Mouse (Mus musculus) lung, postnatal 4 days (tissue): ENCODE measurements around the gene Ccl2.
A peak's percentile ranks its signal among the peaks of the same experiment; 100 is the strongest.

Experiments used
- DNase-seq, 2 experiments: peaks; one replicate each; pipeline ENCODE4 v3.0.0; 2021

The Ccl2 gene

DNA sequence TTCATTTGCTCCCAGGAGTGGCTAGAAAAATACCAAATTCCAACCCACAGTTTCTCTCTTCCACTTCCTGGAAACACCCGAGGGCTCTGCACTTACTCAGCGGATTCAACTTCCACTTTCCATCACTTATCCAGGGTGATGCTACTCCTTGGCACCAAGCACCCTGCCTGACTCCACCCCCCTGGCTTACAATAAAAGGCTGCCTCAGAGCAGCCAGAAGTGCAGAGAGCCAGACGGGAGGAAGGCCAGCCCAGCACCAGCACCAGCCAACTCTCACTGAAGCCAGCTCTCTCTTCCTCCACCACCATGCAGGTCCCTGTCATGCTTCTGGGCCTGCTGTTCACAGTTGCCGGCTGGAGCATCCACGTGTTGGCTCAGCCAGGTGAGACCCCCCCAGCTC lies at the start of gene Ccl2:
Gene Ccl2, plus strand, starts transcription at position 216 of the 400 bp plus-strand sequence.
- DNase-seq, result peak; percentile 66 to 82

DNA sequence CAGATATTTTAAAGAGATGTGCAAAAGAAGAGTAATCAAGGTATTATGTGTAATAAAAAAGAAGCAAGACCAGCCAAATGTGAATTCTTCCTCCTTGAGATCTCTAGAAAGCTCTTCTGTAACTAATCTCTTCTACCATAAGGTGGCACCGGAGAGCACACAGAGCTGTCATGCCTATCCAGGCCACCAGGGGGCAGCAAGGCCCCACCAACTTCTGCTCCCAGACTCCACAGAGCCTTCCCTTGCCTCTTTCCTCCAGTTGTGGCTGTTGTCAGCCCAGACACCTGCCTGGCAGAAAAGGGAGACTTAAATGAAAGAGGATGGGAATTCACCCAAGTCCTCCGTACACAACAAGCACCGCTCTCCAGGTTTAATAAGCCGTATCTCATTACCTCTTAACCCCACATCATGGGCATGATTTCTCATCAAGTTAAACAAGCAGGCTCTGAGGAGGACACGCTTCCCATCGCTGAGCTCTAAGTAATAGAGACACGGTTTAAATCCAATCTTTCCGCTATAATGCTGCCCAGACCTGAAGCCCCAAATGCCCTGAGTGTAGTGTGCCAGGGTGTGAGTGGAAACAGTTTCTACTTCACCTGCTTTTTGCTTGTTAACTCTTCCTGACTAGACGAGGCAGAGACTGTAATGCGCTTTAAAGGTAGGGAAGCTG lies 39.1 kb upstream of the Ccl2 start:
- DNase-seq, result peak; percentile 52 to 72

DNA sequence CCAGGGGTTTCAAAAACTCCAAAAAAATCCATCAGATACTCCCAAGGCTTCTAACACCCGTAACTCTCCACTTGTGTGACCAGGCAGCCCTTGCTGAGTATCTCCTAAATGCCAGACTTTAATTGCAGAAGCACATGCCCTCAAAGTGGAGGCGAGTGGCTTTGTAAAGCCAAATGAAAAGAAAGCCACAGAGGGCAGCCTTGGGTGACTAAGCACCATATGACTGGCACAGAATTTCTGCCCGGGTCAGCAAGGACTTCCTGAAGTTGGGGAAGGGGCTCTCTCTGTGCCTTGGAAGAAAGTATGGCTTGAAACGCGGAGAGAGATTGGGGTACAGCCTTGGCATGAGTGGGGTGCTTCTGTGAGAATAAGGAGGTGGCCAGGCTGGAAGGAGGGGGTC lies 38.3 kb upstream of the Ccl2 start:
- no peak for DNase-seq

DNA sequence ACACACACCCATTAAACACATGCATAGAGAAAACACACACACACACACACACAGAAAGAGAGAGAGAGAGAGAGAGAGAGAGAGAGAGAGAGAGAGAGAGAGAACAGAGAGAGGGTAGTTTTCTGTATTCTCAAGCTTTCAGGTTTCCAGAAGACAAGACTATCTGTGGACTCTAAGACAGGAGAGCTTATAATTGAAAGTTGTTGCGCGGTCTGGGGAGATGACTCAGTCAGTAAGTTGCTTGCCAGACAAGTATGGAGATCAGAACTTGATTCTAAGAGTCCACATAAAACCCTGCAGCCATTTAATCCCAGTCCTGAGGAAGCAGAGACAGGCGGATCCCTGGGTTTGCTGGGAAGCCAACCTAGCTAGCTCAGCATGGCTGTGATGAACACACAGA lies 36.7 kb upstream of the Ccl2 start:
- no peak for DNase-seq

DNA sequence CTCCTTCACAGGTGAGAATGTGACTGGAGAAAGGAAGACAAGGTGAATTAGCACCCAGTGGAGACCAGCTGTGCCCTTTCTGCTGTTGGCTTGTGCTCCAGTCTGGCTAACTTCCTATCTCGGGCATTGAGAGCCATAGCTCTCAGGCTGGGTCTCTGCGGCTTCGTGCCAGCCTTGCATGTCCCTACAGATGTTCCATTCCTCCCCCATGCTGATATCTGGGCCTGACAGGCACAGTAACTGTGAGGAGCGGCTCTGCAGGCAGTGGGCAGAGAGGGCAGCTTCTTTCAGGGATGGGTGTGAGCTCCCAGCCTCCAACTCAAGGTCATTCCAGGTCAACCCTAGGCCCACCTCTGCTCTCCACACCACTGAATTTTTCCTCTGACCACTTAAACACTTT lies 35.9 kb upstream of the Ccl2 start:
- DNase-seq, result no peak

DNA sequence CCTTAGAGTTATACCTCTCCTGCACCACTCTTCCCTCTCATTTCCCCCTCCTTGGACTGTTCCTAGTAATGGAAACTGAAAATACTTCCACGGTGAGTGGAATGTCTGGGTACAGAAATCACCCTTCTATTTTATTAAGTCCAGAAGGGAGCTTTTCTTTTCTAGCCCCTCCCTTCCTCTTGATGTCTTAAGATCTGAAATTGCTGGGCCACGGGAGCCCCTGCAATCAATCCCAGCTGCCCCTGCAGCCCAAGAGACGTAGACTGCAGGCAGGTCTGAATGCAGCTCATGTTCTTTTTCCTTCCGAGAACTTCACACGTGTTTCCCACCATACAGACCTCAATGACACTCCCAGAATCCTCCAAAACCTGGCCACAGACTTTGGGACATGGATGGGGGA lies 34.8 kb upstream of the Ccl2 start:
- DNase-seq, result no peak

DNA sequence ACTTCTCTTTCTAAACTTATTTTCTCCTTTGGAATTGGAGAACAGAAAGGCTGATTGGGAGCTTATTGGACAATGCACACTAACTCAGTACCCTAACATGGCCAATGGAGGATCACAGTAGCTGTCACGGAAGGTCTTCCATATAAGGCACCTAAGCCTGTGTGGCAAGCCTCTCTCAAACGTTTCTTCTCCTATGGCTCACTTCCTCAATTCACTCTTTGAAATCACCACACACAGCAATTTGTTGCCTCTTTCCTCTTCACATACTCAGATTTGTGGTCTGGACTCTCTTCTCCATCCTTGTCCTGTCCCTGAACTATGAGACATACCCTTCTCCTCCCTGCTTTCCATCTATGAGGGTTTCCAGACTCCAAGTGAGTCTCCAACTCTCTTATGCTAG lies 30.6 kb upstream of the Ccl2 start:
- DNase-seq, result no peak

DNA sequence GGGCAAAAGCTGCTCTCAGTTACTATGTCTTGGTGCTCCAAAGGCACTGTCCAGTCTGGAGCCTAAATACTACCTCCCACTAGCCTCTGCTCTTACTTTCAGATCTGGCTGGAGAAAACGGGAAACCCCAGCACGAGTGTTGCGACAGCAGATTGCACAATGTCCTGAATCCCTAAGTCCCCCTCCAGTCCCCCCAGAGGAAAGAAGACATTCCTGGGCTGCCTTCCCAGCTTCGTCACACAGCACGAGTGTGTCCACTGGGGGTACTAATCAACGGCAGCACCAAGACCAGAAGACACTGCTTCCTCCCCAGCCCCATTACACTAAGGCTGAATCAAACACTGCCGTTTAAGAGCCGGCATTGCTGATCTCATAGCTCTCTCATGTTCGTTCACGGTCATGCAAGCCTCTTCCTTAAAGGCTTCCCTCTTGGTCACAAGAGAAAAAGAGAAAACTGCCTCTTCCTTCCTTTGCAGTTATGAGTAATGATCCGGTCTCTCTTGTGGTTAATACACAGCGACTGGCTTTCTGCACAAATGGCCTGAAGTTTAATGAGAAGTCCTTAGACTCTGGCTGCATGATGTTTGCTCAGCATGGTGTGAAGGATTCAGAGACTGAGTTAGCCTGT lies 28.5 kb upstream of the Ccl2 start:
- peak; percentile 56 to 74 for DNase-seq

DNA sequence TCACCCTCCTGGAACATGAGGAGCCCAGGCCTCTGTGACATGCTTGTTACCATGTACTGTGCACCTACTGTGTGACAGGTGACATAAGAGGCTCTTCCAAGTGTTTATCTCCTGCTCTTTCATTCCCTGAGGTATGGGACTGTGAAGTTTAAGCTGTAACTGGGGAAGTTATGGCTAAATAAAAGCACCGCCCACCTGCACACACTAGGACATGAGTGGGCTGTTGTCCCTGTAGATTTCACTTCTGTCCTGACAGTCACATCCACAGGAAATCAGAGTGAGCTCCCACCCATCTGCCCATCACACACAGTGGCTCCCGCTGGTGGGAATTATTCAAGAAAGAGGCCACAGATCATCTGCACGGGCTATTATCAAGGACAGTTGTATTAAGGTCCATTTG lies 25.3 kb upstream of the Ccl2 start:
- DNase-seq, result no peak

DNA sequence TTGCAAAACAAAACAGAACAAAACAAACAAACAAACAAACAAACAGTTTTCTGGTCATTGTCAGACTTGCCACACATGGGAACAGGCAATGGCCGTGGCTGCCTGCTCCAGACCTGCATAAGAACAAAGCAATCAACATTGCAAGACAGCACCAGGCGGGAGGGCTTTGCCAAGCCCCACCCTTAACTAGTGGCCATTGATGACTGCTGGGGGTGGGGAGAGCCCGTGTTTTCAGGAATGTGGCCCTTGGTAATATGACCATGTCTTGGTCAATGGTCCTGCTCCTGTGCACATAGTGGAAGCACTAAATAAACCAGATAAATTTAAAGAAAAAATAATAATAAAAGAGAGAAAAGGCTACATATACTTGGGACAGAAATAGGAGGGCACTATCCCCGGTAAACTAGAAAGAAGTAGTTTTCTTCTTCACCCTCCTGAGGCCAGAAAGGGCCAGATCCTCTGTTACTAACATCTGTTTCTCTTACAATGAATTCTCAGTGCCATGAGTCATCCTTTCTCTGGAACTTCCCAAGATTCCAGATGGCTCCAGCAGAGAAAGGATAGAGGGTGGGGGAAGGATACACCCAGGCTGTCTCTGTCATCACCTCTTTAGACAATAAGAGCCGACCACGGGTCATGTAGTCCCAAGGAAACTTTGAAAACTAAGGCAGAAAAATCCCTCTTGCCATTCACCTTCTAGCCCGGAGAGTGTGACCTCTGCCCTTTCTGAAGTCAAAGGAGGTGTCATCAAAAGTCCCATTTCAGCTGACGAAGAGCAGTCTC lies 23.8 kb upstream of the Ccl2 start:
- DNase-seq, result no peak

DNA sequence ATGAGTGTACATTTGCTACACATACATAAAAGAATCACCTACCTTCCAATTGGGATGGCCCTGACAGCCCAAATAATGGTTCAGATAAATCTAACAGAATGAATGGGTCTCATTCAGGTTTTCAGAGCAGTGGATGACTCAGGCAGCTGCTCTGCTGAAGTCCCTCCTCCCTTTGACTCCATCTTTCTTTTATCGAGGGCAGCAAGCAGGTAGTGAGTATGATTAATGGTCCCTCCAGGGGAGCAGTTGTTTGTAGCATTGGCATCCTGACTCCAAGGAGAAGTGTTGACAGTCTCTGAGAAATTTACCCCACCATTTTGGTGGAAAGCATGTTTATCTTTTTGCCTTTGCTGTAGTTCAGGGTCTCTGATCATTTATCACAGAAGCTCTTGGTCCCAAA lies 21.6 kb upstream of the Ccl2 start:
- no peak for DNase-seq

DNA sequence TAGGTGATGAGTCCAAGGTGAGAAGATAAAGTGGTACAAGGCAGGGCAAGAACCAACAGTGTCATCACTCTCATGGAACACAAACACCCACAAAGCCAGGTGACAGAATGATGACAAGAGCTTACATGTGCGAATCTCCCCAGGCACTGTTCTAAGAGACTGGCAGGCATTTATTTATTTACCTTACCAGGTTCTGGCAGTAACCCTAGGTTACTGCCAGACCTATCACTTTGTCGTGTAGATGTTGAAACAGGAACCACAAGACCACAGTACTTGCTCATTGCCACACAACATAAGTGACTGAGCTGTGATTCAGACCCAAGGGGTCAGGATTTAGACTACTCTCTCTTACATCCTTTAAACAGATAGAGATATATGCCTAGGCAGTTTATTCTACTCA lies 20.3 kb upstream of the Ccl2 start:
- no peak for DNase-seq

DNA sequence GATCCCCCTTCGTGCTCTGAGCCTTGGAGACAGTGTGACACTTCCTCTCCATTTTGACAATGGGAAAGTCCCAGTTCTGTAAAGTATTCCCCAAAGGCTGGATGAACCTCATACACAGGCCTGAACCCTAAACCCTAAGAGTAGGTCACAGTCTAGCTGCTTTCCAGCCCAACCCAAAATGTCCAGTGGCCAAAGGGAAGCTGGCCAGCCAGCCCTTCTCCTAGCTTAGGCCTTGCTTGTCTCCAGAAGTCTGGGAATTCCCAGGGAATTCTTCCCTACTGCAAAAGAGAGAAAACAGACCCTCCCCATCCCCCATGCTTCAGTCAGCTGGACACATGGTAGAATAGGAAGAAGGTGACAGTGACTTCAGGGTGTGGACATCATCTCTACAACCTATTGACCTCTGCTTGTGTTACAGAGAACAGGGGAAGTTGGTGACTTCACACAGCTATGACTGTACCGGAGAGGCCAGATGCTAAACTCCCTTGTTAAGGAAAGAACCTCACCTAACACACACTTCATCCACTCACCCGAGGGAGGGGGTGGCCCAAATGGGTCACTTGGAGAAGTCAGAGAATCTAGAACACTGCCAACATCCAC lies 19.1 kb upstream of the Ccl2 start:
- no peak for DNase-seq

DNA sequence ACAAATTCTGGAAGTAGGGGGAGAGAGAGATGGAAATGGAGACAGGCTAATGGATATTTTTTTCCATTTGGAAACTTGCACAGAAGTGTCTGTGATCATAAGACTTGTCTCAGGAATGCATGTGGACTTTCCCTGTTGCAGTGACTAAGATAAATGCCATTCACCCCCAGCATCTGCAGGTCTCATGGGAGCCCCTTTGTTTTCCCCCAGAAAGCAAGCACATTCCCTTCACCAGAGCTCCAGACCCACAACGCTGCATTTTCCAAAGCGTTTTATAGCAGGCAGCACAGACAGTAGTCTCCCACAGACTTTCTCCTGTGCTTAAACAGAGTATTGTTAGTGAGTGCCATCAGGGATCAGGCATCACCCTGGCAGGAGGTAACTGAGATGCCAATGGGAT lies 16.0 kb upstream of the Ccl2 start:
- no peak for DNase-seq

DNA sequence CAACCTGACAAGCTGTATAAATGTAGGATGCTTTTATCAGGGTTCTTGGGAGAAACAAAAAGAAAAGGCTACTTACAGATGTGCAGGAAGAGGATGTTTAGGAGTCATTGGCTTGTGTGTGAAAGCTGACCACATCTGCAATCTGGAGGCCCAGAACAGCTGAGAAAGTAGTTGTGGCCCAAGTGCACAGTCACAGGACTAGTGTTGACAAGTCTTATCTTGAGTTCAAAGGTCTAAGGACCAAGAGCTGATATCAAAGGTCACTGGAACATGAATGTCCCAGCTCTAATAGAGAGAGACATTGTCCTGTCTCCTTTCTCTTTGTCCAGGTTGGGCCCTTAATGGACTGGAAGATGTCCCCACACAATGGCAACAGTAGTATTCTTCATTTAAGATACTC lies 15.6 kb upstream of the Ccl2 start:
- DNase-seq, result no peak

DNA sequence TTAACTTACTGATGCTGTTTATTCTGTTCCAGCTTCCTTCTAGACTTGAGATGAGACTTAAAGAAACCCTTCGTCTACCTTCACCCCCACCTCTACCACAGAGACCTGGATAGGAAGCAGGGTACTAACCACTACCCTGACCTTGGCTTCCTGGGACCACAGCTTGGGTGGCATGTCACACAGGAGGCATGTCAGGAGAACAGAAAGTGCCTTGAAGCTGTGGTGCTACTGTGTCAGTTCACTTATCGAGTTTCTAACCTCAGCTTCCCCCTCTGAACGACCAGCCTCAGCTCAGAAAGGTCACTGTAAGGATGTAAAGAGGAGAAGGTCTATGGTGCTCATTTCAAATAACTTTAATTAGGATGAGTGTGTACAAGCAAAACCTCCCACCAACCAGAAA lies 14.0 kb upstream of the Ccl2 start:
- DNase-seq, result no peak

DNA sequence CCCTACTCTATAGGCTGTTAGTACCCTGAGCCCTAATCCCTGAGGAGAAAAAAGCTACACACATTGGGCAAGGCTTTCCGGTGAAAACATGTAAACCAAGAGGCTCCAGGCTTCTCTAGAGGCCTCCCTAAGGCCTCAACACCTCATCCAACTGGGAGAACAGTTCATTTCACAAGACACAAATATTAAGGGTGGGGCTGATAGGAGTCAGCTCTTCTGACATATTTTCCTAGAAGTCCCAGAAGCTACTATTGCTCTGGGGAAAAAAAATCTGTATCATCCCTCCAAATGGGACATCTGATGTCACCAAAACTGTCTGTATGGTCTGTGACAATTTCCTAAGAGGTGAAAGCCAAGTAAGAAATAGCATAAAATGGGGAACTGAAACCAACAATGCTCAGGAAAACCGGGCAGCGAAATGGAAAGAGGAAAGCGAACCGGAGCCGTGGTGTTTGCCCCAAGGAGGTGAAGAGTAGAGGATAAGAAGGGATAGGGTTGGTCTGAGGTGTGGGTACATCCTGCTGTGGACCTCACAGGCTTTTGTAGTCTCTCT lies 12.8 kb upstream of the Ccl2 start:
- DNase-seq, result no peak

DNA sequence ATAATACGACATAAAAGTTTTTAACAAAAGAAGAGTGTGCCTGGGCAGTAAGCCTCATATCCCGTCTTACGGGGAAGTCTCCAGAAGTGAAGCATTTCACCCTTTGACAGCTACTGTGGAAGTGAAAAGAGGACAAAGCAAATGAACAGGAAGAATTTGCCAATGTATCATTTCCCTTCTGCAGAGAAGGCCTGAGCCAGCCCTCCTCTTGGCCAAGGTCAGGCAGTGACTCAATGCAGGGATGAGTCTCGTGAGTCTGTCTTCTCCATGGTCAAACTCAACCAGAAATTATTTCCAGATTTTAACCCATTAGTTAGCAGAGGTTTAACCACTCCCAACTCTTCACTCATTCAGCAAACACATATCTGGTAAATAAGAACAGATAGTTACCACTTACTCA lies 11.6 kb upstream of the Ccl2 start:
- no peak for DNase-seq

DNA sequence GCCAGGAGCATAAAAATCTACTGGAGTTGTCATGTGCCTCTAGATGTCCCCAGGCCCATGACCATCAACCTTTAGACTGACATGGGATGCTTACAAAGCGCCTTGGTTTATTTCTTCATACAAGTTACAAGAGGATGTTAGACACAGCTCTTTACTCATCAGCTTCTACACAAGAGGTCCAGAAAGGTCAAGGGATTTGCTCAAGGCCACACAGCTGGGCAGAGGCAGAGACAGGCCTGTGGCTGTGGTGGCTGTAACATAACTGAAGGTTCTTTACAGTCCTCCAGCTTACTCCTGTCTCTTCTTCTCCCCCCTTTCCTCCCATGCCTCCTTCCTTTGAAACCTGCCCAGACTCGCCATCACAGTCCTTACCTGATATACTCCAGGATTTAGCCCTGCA lies 5.2 kb upstream of the Ccl2 start:
- no peak for DNase-seq

DNA sequence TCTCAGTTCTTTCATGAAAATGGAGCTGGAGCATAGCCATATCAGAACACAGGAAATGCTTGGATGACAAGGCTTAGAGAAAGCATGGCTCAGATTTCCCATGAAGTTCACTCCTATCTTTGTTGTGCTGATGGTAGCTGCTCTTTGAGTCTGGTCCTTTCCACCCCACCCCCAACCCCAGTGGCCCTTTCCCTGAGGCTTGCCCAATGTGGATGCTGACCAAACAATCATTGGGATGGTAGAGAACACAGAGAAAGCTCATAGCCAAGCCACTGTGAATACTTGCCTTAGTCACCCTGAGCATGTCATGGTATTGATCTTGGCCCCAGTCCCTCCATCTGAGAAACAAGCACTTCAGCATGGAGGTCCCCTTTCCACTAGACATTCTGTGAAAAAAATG lies 3.2 kb upstream of the Ccl2 start:
- DNase-seq, result no peak

DNA sequence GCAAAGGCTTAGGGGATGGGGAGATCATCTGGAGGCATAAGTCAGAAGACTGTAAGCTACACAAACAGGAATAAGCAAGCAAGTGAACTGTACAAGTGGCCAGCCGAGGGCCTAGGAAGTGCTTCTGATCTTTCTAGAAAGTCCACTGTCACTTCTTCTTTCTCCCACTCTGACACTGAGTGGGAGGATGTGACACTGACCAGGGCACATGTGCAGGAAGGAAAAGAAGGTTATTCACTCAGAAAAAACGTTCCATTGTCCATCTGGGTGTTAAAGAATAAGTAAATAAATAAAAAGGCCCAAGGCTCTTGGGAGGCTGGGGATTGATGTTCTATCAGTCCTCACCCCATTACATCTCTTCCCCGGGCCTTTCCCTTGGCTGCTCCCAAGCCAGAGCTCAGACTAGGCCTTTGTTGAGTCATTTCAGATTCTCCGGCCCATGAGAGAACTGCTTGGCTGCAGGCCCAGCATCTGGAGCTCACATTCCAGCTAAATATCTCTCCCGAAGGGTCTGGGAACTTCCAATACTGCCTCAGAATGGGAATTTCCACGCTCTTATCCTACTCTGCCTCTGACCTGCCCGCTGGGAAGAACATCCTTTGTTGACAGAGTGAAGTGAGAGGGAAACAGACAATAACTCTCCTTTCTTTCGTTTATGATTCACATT lies 2.6 kb upstream of the Ccl2 start:
- DNase-seq, result peak; percentile 59 to 85

DNA sequence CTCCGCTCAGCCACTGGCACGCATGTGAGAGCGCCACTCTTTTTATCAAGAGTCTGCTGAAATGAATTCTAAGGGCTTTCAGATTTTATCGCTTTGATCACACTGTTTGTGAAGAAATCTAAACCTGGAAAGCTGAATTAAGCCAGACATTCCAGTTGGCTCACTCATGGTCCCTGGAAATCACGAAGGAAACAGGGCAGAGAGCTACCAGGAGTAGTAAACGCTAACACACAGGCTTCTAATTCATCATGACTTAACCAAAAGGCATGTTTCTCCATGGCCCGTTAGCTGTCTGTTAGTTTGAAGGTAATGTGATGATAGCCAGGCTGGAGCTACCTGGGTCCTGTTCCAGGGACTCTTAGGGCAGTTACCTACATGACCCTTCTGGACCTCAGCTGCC lies 925 bp upstream of the Ccl2 start:
- DNase-seq, result no peak

DNA sequence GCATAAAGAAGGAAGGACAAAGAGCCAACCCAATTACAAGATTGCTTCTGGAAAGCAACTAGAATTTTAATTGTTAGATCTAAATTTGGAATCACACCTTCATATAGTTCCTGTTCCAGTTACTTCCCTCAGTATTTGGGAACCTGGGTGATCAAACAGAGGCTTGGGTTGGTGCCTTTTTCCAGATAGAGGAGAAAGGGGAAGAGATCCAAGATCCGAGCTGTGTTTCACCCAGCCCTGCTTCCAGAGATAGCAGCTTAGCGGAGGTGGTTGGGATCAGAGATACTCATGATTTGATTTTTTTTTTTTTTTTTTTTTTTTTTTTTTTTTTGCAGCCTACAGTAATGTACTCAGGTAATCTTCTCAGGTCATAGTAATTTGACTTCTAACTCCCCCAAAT lies 486 bp downstream of the Ccl2 start:
- no peak for DNase-seq
